In genomic region chr8:54548383-54548782, GRCm38 (mm10) we compare ENCODE assay signal across 15 mouse cellular contexts. TPM values are rescaled to one million over a fixed set of nuclear protein-coding genes. Genes with fewer than 3 reads are reported as not detected.
DNase-seq lines count a peak whose midpoint lies in the region; ATAC-seq and TF ChIP-seq lines count a peak whose summit lies in the region.
"Had no signal": no experiment of that assay in that cellular context is flagged by ENCODE, and none has a peak within 500 bp of the region (broad histone marks: within the 10 kb centered on the region; RNA-seq: fewer than 3 reads in every experiment).

No protein-coding gene starts in this region.

- no peak overlapping the region for H3ac ChIP-seq in C2C12 (ENCODE audit: control insufficient read depth, insufficient read length, low read depth)

- H3K36me3 ChIP-seq in heart, postnatal 0 days (replicated peaks; ENCODE audit: control insufficient read depth, insufficient read depth, low read length): no peaks in the 10 kb centered on the region
- no peaks in the 10 kb centered on the region for H3K36me3 ChIP-seq in C2C12 (ENCODE audit: control insufficient read depth, insufficient read depth)
- H3K36me3 ChIP-seq: heart, embryonic 15.5 days; liver, embryonic 12.5 days; stomach, embryonic 15.5 days had no signal

- no peaks in the 10 kb centered on the region for H3K27me3 ChIP-seq in heart, postnatal 0 days (ENCODE audit: control insufficient read depth, insufficient read depth, low read length)
- no peaks in the 10 kb centered on the region for H3K27me3 ChIP-seq in C2C12 (ENCODE audit: control insufficient read depth, insufficient read depth, insufficient read length)
- H3K27me3 ChIP-seq: heart, embryonic 15.5 days; liver, embryonic 12.5 days; stomach, embryonic 15.5 days had no signal

- H3K9me3 ChIP-seq in heart, postnatal 0 days (replicated peaks; ENCODE audit: control insufficient read depth, low read length): no peaks in the 10 kb centered on the region
- H3K9me3 ChIP-seq: heart, embryonic 15.5 days; liver, embryonic 12.5 days; stomach, embryonic 15.5 days had no signal

- WGBS in heart, postnatal 0 days: 55% methylated on average over 6 of the region's 6 CpGs

- peaks cover 32% of the 10 kb centered on the region for H3K79me2 ChIP-seq in C2C12 (ENCODE audit: control insufficient read depth, insufficient read depth)

- peaks cover 7% of the 10 kb centered on the region; the same call in 1 of the 2 replicates for H3K4me1 ChIP-seq in heart, postnatal 0 days (ENCODE audit: control insufficient read depth, insufficient read depth)
- H3K4me1 ChIP-seq: liver, embryonic 12.5 days; stomach, embryonic 15.5 days had no signal

- peak; percentile 51 to 52 for DNase-seq in cerebellum, postnatal 10 days
- no peak for DNase-seq in cerebellum, adult 11 months
- no peak for DNase-seq in heart, postnatal 0 days (ENCODE audit: low spot score)
- no peak for DNase-seq in heart, adult 9 months (ENCODE audit: low spot score in 2 of 2)
- DNase-seq in cerebellum, postnatal 36 days: peak; percentile 7
- no peak for DNase-seq in testis, postnatal 14 days (ENCODE audit: low spot score)
- DNase-seq in left cerebral cortex, adult 8-10 months (ENCODE audit: low spot score in 2 of 2): no peak

- no peak for TF ChIP-seq EP300 in heart, postnatal 0 days (IDR thresholded peaks at IDR 0.05; ENCODE audit: low read depth)

- no peak overlapping the region for H3K4me2 ChIP-seq in heart, postnatal 0 days (ENCODE audit: low read depth, low read length)
- H3K4me2 ChIP-seq: heart, embryonic 15.5 days; liver, embryonic 12.5 days; stomach, embryonic 15.5 days had no signal

- no peak overlapping the region for H3K9ac ChIP-seq in heart, postnatal 0 days (replicated peaks; ENCODE audit: low read depth, low read length)
- H3K9ac ChIP-seq: heart, embryonic 15.5 days; liver, embryonic 12.5 days; stomach, embryonic 15.5 days had no signal

- H3K79me3 ChIP-seq in C2C12 (ENCODE audit: low read depth): peaks cover 22% of the 10 kb centered on the region

- no peak for TF ChIP-seq CTCF in heart, postnatal 0 days (IDR thresholded peaks at IDR 0.05; ENCODE audit: low read depth)
- no peak for TF ChIP-seq CTCF in C2C12 (IDR thresholded peaks at IDR 0.05; ENCODE audit: control insufficient read depth, insufficient read depth, insufficient read length)

- H3K27ac ChIP-seq in heart, postnatal 0 days (ENCODE audit: low read depth): no peak overlapping the region
- H3K27ac ChIP-seq: heart, embryonic 15.5 days; liver, embryonic 12.5 days; stomach, embryonic 15.5 days had no signal

- ATAC-seq in heart, postnatal 0 days (ENCODE audit: insufficient read depth, low read depth): peak; percentile 67
- ATAC-seq: liver, embryonic 12.5 days; lung, postnatal 0 days had no signal

- no peak overlapping the region for H3K4me3 ChIP-seq in heart, postnatal 0 days (ENCODE audit: low read depth, low read length)
- H3K4me3 ChIP-seq in C2C12 (ENCODE audit: insufficient read depth, poor library complexity, severe bottlenecking): no peak overlapping the region
- H3K4me3 ChIP-seq: heart, embryonic 15.5 days; liver, embryonic 12.5 days; stomach, embryonic 15.5 days had no signal

TF ChIP-seq in C2C12, 6 proteins besides CTCF, POLR2A, EP300 and RAD21:
- peak; percentile 99 for TF ChIP-seq MYOD1 (IDR thresholded peaks at IDR 0.05; ENCODE audit: control insufficient read depth, insufficient read length, low read depth)
- TF ChIP-seq MAX (IDR thresholded peaks at IDR 0.05): peak; percentile 71
- peak; percentile 87 for TF ChIP-seq FOSL1 (IDR thresholded peaks at IDR 0.05; ENCODE audit: insufficient read depth, low read length, poor library complexity, severe bottlenecking)
- no peak for TF ChIP-seq MYOG (IDR thresholded peaks at IDR 0.05; ENCODE audit: control insufficient read depth, extremely low read depth, insufficient read length)
- TF ChIP-seq CEBPB (IDR thresholded peaks at IDR 0.05; ENCODE audit: low read depth): peak; percentile 43
- TF ChIP-seq USF1 (IDR thresholded peaks at IDR 0.05; ENCODE audit: low read depth): peak; percentile 31

RNA-seq across cellular contexts. Expression of gene Spcs3, which starts 18.6 kb away (rescaled TPM):
- total RNA-seq in heart, postnatal 0 days (2014; rRNA removed; ENCODE audit: low replicate concordance): 24.8 and 36.7 TPM in 2 replicates
- polyA plus RNA-seq in heart, postnatal 0 days (2015; fragmentation: Nextera tagmentation; extraction: Ambion mirVana): 32.7 and 36.2 TPM in 2 replicates
- 25.1 TPM for polyA plus RNA-seq in C2C12 (2012; fragmentation: generic; extraction: Trizol)
- 10 to 100 TPM; 57.0 to 67.0 (median 61.7) TPM for total RNA-seq in left cerebral cortex, adult 8-10 months (2022)

RNA-seq across cellular contexts. Expression of gene Asb5, which starts 19.0 kb away (rescaled TPM):
- 1.9 and 2.2 TPM in 2 replicates for total RNA-seq in heart, postnatal 0 days (2014; rRNA removed; ENCODE audit: low replicate concordance)
- polyA plus RNA-seq in heart, postnatal 0 days (2015; fragmentation: Nextera tagmentation; extraction: Ambion mirVana): 6.6 and 8.6 TPM in 2 replicates
- polyA plus RNA-seq in C2C12 (2012; fragmentation: generic; extraction: Trizol): 146 TPM
- 1 to 10 TPM in 3 of 4 experiments, under 1 TPM in 1; 0.39 to 2.1 (median 1.7) TPM for total RNA-seq in left cerebral cortex, adult 8-10 months (2022)

RNA-seq across cellular contexts. Expression of gene Spata4, which starts 52.2 kb away (rescaled TPM):
- total RNA-seq in heart, postnatal 0 days (2014; rRNA removed; ENCODE audit: low replicate concordance): not detected in 2 replicates
- polyA plus RNA-seq in heart, postnatal 0 days (2015; fragmentation: Nextera tagmentation; extraction: Ambion mirVana): not detected in 2 replicates
- polyA plus RNA-seq in C2C12 (2012; fragmentation: generic; extraction: Trizol): not detected
- total RNA-seq in left cerebral cortex, adult 8-10 months (2022): not detected
- total RNA-seq: left cerebral cortex, postnatal 25 days had no signal
- polyA plus RNA-seq: intestine, embryonic 14.5 days; liver, embryonic 12.5 days; lung, postnatal 0 days; stomach, embryonic 15.5 days; urinary bladder, adult 2 months had no signal

Comparison
In these comparisons a context has a peak if more than half of its experiments do, and no peak if none do; other contexts are left out.
1. DNase-seq: peak in cerebellum, postnatal 10 days (2 of 2) and cerebellum, postnatal 36 days (2 of 2); none in cerebellum, adult 11 months (single experiment), heart, postnatal 0 days (single experiment), heart, adult 9 months (0 of 2), testis, postnatal 14 days (single experiment) and left cerebral cortex, adult 8-10 months (0 of 2).